ENCODE assay signal across 22 mouse cellular contexts in genomic region chr5:34278058-34278457, GRCm38 (mm10). TPM values are rescaled to one million over a fixed set of nuclear protein-coding genes. Genes with fewer than 3 reads are reported as not detected.
"Had no signal": no experiment of that assay in that cellular context is flagged by ENCODE, and none has a peak within 500 bp of the region (broad histone marks: within the 10 kb centered on the region; RNA-seq: fewer than 3 reads in every experiment).

No protein-coding gene starts in this region.

- H3K9me3 ChIP-seq: liver, embryonic 13.5 days; midbrain, embryonic 12.5 days; midbrain, embryonic 15.5 days; neural tube, embryonic 13.5 days had no signal

- H3K4me3 ChIP-seq: left cerebral cortex, adult 2 months; liver, embryonic 13.5 days; midbrain, embryonic 12.5 days; midbrain, embryonic 15.5 days; myocyte; neural tube, embryonic 13.5 days had no signal

- H3K36me3 ChIP-seq: liver, embryonic 13.5 days; midbrain, embryonic 12.5 days; midbrain, embryonic 15.5 days; neural tube, embryonic 13.5 days had no signal

- DNase-seq: kidney, adult 2 months; kidney, postnatal 10 days; kidney, postnatal 36 days; layer of hippocampus, adult 9-11 months; liver, embryonic 13.5 days; lung, adult 2 months; retina, postnatal 1 day; right cerebral cortex, postnatal 25 days; spleen, adult 18-20 months; thymus, postnatal 25 days had no signal

- H3K4me1 ChIP-seq: liver, embryonic 13.5 days; midbrain, embryonic 15.5 days had no signal

- H3K27ac ChIP-seq: liver, embryonic 13.5 days; midbrain, embryonic 12.5 days; midbrain, embryonic 15.5 days; neural tube, embryonic 13.5 days had no signal

- H3K27me3 ChIP-seq: midbrain, embryonic 15.5 days; neural tube, embryonic 13.5 days had no signal

- H3K9ac ChIP-seq: liver, embryonic 13.5 days; midbrain, embryonic 12.5 days; midbrain, embryonic 15.5 days; neural tube, embryonic 13.5 days had no signal

- ATAC-seq: intestine, postnatal 0 days; midbrain, embryonic 15.5 days had no signal

- H3K4me2 ChIP-seq: liver, embryonic 13.5 days; midbrain, embryonic 12.5 days; midbrain, embryonic 15.5 days; neural tube, embryonic 13.5 days had no signal

RNA-seq across cellular contexts. Expression of gene Zfyve28, which starts 10.2 kb away (rescaled TPM):
- total RNA-seq: liver, adult 2 months had no signal

RNA-seq across cellular contexts. Expression of gene Cfap99, which starts 10.3 kb away (rescaled TPM):
- total RNA-seq: liver, adult 2 months had no signal
- polyA plus RNA-seq: intestine, postnatal 0 days; kidney, embryonic 14.5 days; limb, embryonic 11.5 days; liver, adult 2 months; liver, embryonic 13.5 days; liver, embryonic 16.5 days; midbrain, embryonic 12.5 days; neural tube, embryonic 13.5 days; stomach, embryonic 16.5 days; thymus, postnatal 0 days had no signal
